Mouse (Mus musculus) liver, embryonic 12.5 days (tissue): ENCODE results near the gene Cel. TPM values are rescaled to one million over a fixed set of nuclear protein-coding genes. Genes with fewer than 3 reads are reported as not detected.

Experiments
- ATAC-seq: fragments of 200-750 bp; cut with Nextera tagmentation; 2 replicates; pipeline ENCODE4 v1.8.0; 2017; ENCODE audit warnings: moderate number of reproducible peaks, mild to moderate bottlenecking, moderate library complexity
- H3K27ac ChIP-seq: fragments of 300-500 bp; sonication (generic); 2 replicates; pipeline ENCODE4 v1.5.1; 2016; ENCODE audit warnings: mild to moderate bottlenecking
- H3K27me3 ChIP-seq: fragments of 300-500 bp; sonication (generic); replicated peaks from 2 replicates; pipeline ENCODE4 v1.6.1; 2016; ENCODE audit warnings: mild to moderate bottlenecking, moderate library complexity
- H3K36me3 ChIP-seq: fragments of 300-500 bp; sonication (generic); 2 replicates; pipeline ENCODE4 v1.6.1; 2016; ENCODE audit warnings: mild to moderate bottlenecking, moderate library complexity
- H3K4me1 ChIP-seq: fragments of 300-500 bp; sonication (generic); 2 replicates; pipeline ENCODE4 v1.6.1; 2016
- H3K4me2 ChIP-seq: fragments of 300-500 bp; sonication (generic); 2 replicates; pipeline ENCODE4 v1.6.1; 2016; ENCODE audit warnings: mild to moderate bottlenecking, moderate library complexity
- H3K4me3 ChIP-seq: fragments of 300-500 bp; sonication (generic); 2 replicates; pipeline ENCODE4 v1.5.1; 2016; ENCODE audit warnings: mild to moderate bottlenecking, moderate library complexity
- H3K9ac ChIP-seq: fragments of 300-500 bp; sonication (generic); 2 replicates; pipeline ENCODE4 v1.6.1; 2016; ENCODE audit warnings: mild to moderate bottlenecking, moderate library complexity
- H3K9me3 ChIP-seq: fragments of 300-500 bp; sonication (generic); replicated peaks from 2 replicates; pipeline ENCODE4 v1.6.1; 2016; ENCODE audit warnings: mild to moderate bottlenecking, moderate library complexity
- WGBS: fragments of 180-500 bp; shearing (Covaris S2); methylation state at CpG from one replicate; pipeline ENCODE4 v1.1.7; 2016; ENCODE audit not compliant: insufficient replicate concordance; 5-methylcytosine and 5-hydroxymethylcytosine counted together
- microRNA-seq: library from miRNA; unstranded; fragments of <30 nt; microRNA quantifications from one replicate; pipeline ENCODE4, GENCODE M21; 2017
- polyA plus RNA-seq: library from polyadenylated mRNA; unstranded; fragments of >200 nt; fragmentation: Nextera tagmentation; extraction: Ambion mirVana; gene quantifications from 2 replicates; pipeline ENCODE4 v1.2.1, GENCODE M21; 2016

The Cel gene
- polyA plus RNA-seq, 1 experiment from 2014 or later, result not detected

- Histone ChIP-seq H3K4me3 (no peak overlapping the region), H3K4me1 (no peaks in the 10 kb centered on the region), H3K4me2 (no peak overlapping the region), H3K36me3 (no peaks in the 10 kb centered on the region), H3K9me3 (no peaks in the 10 kb centered on the region), H3K27me3 (peaks cover 20% of the 10 kb centered on the region), H3K9ac (no peak overlapping the region), H3K27ac (no peak overlapping the region)
- no peak for ATAC-seq
- WGBS, result 64% methylated on average over 6 of the region's 6 CpGs
Observed at GRCm38 (mm10) chr2:28506291-28506690, 56.9 kb downstream of the Cel start.

- Histone ChIP-seq H3K4me2 (no peak within 1 kb of the TSS), H3K9ac (no peak within 1 kb of the TSS), H3K27me3 (peaks cover 15% of the 10 kb centered on the region), H3K9me3 (no peaks in the 10 kb centered on the region), H3K4me3 (no peak within 1 kb of the TSS), H3K27ac (no peak within 1 kb of the TSS), H3K36me3 (no peaks in the 10 kb centered on the region), H3K4me1 (no peaks in the 10 kb centered on the region)
- 59% methylated on average over 3 of the region's 3 CpGs for WGBS
- no peak for ATAC-seq
Observed at GRCm38 (mm10) chr2:28505795-28506194, 57.4 kb downstream of the Cel start, which contains the start of gene Gm10134. Gene Gm10134, plus strand, starts transcription at chr2:28506095.

Small RNAs within 50 kb of the gene (microRNA-seq; reads per million reads assigned to microRNA genes)
- not detected for gene Gm22824

Other genes starting within 250 kb of the Cel start
- gene Ppp1r26, start 116.6 kb downstream of the Cel start, polyA plus RNA-seq, result 0.37 and 0.42 TPM in 2 replicates
- not detected in 2 replicates for gene 1700007K13Rik, start 97.1 kb downstream of the Cel start, polyA plus RNA-seq
- gene Mrps2, start 95.3 kb downstream of the Cel start, polyA plus RNA-seq, result 39.8 and 41.0 TPM in 2 replicates
- 0.37 and 0.39 TPM in 2 replicates for gene Gbgt1, start 66.5 kb downstream of the Cel start, polyA plus RNA-seq
- 0.64 and 0.71 TPM in 2 replicates for gene Gm10134, start 57.3 kb downstream of the Cel start, polyA plus RNA-seq
- 4.3 and 5.5 TPM in 2 replicates for gene Ralgds, start 50.3 kb downstream of the Cel start, polyA plus RNA-seq
- 24.9 and 26.3 TPM in 2 replicates for gene Gtf3c5, start 20.3 kb upstream of the Cel start, polyA plus RNA-seq
- gene Gfi1b, start 58.6 kb upstream of the Cel start, polyA plus RNA-seq, result 117 and 121 TPM in 2 replicates
- gene Tsc1, start 77.8 kb upstream of the Cel start, polyA plus RNA-seq, result 12.5 and 13.6 TPM in 2 replicates
- gene Spaca9, start 136.3 kb upstream of the Cel start, polyA plus RNA-seq, result 1.9 and 2.6 TPM in 2 replicates
- 0.14 and 0.35 TPM in 2 replicates for gene Ak8, start 136.8 kb upstream of the Cel start, polyA plus RNA-seq